Mouse (Mus musculus) bone marrow macrophage, adult 2 months (primary cell): Measurements from ENCODE around the gene Cacng5.

Experiments
- CTCF ChIP-seq: IDR thresholded peaks from 2 replicates; pipeline ENCODE4 v1.5.1; 2012; ENCODE audit warnings: low read depth, mild to moderate bottlenecking, low read length, moderate library complexity
- POLR2A ChIP-seq: IDR thresholded peaks from 2 replicates; pipeline ENCODE4 v1.6.1; 2012; ENCODE audit warnings: mild to moderate bottlenecking, low read depth, low read length, borderline replicate concordance

DNA sequence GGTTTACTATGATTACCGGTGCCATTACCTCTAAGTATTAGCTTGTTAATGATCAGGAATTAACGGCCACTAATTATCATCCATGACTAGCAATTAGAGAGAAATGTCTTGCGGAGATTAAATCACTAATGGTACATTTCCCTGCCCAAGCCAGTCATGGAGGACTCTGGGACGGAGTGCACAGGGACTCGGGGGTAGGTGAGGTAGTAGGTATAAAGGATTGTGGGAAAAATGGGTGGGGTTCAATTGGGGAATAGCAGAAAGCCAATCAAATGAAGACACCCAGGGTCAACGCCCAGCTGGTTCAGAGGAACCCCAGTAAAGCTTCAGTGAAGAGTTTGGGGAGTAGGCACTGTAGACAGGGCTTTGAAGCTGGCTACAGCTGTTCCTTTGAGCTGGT, 27.5 kb downstream of the Cacng5 start:
- TF ChIP-seq POLR2A (no peak), CTCF (no peak)
